Mouse (Mus musculus): ENCODE data around the gene Gm21987.

DNA sequence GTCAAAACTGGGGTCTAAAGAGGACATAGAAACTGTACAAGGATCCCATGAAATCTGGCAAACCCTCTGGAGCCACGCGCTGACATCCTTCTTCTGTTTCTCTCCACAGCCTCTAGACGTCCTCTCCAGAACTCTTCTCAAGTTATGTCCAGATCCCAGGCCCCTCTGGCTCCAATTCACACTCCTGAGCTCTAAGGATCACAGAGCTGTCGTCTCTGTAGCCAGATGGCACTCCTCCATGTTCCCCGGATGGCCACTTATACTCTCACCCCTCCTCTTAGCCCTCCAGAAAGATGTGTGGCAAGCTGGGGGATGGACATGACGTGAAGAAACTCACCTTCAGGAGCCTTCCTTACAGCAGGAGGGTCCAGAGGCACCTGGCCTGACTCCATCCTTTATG is 30.7 kb downstream of the Gm21987 start:
- TF ChIP-seq CTCF (IDR thresholded peaks at IDR 0.05; ENCODE audit: control insufficient read depth, insufficient read depth, low read length) = no peak
- no peak for TF ChIP-seq POLR2A (IDR thresholded peaks at IDR 0.05; ENCODE audit: borderline replicate concordance, control insufficient read depth, low read depth, low read length)

All from bone marrow, adult 2 months (tissue).